Mouse (Mus musculus) spleen, postnatal 10 days (tissue): ENCODE measurements around the gene Fam50a.
A peak's percentile ranks its signal among the peaks of the same experiment; 100 is the strongest.
"Not testable (repeated sequence)": the region's sequence is repeated elsewhere in the genome, so short reads cannot be mapped to it uniquely, and the experiment has no call there.

Experiments
- DNase-seq, 2 experiments: peaks; one replicate each; pipeline ENCODE4 v3.0.0; 2021 to 2022; ENCODE audit warnings: low spot score in 2 of 2

Fam50a gene

GRCm38 (mm10) chrX:74330166-74330930 lies 17.5 kb downstream of the Fam50a start:
- DNase-seq: no peak

- DNase-seq: no peak
Observed at GRCm38 (mm10) chrX:74352645-74353466, 40.0 kb downstream of the Fam50a start.

- peak; percentile 55 to 86 for DNase-seq
Observed at GRCm38 (mm10) chrX:74353467-74353770, 40.6 kb downstream of the Fam50a start, which contains the start of gene Lage3. TSS of gene Lage3 (minus strand) at chrX:74353618.

- DNase-seq: not testable (repeated sequence)
Observed at GRCm38 (mm10) chrX:74357069-74357468, 44.2 kb downstream of the Fam50a start.

- DNase-seq: no peak
Observed at GRCm38 (mm10) chrX:74359171-74359570, 46.3 kb downstream of the Fam50a start.

GRCm38 (mm10) chrX:74367512-74367911 lies 54.7 kb downstream of the Fam50a start:
- DNase-seq: no peak

GRCm38 (mm10) chrX:74368209-74368909 lies 55.5 kb downstream of the Fam50a start:
- DNase-seq: peak; percentile 60 to 78
